Mouse (Mus musculus): ENCODE measurements around the gene Stxbp3. TPM values are rescaled to one million over a fixed set of nuclear protein-coding genes. Genes with fewer than 3 reads are reported as not detected.

Gene Stxbp3
- polyA plus RNA-seq, 2 experiments = 28.4 to 33.0 TPM

- H3K4me1 ChIP-seq (ENCODE audit: control insufficient read depth, insufficient read depth, low read length) = peaks cover 29% of the 10 kb centered on the region
- no peak overlapping the region for H3K4me3 ChIP-seq (replicated peaks; ENCODE audit: low read length)
- H3K4me2 ChIP-seq (replicated peaks; ENCODE audit: low read depth, low read length, severe bottlenecking) = no peak overlapping the region
- no peak for TF ChIP-seq POLR2A (IDR thresholded peaks at IDR 0.05; ENCODE audit: borderline replicate concordance, extremely low read depth, insufficient read depth, insufficient read length)
- peak; percentile 91 for ATAC-seq (ENCODE audit: low FRiP score, low read depth)
- no peaks in the 10 kb centered on the region for H3K9me3 ChIP-seq (ENCODE audit: control insufficient read depth, low read length)
- H3K9ac ChIP-seq (ENCODE audit: low read depth, low read length, severe bottlenecking) = no peak overlapping the region
- H3K27ac ChIP-seq (replicated peaks; ENCODE audit: low read depth, low read length) = peak overlapping the region; percentile 75
- 13% methylated on average over 6 of the region's 6 CpGs for WGBS
- no peaks in the 10 kb centered on the region for H3K27me3 ChIP-seq (ENCODE audit: control insufficient read depth, insufficient read depth, low read length)
- DNase-seq (ENCODE audit: low spot score) = peak; percentile 95
- H3K36me3 ChIP-seq (ENCODE audit: control insufficient read depth, insufficient read depth, low read length) = no peaks in the 10 kb centered on the region
Observed at GRCm38 (mm10) chr3:108770725-108771368, 69.5 kb downstream of the Stxbp3 start.

DNA sequence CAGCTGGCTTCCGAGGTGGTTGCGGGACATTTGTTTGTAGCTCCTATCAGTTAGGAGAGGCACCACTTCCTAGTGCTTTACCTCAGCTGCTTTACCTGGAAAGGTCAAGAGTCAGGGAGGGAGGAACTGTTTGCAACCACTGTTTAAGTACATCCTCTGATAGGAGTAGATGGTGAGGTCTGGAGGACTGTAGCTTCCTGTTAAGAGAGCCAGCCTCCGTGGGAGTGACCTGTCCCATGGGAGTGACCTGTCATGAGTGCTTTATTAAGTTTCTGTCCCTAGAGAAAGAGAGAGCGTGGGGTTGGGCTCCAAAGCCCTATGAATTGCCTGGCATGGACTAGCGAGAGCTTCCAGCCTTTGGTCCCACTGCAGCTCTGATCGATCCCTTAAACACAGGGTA is 70.8 kb downstream of the Stxbp3 start:
- H3K27ac ChIP-seq (replicated peaks; ENCODE audit: low read depth, low read length) = peak overlapping the region; percentile 75
- ATAC-seq (ENCODE audit: low FRiP score, low read depth) (no peak), DNase-seq (ENCODE audit: low spot score) (no peak)

GRCm38 (mm10) chr3:108767416-108767815 is 72.9 kb downstream of the Stxbp3 start:
- DNase-seq (ENCODE audit: low spot score) = no peak
- Histone ChIP-seq H3K27me3 (ENCODE audit: control insufficient read depth, insufficient read depth, low read length) (no peaks in the 10 kb centered on the region), H3K4me2 (replicated peaks; ENCODE audit: low read depth, low read length, severe bottlenecking) (no peak overlapping the region), H3K27ac (replicated peaks; ENCODE audit: low read depth, low read length) (no peak overlapping the region), H3K9ac (ENCODE audit: low read depth, low read length, severe bottlenecking) (no peak overlapping the region), H3K36me3 (ENCODE audit: control insufficient read depth, insufficient read depth, low read length) (no peaks in the 10 kb centered on the region), H3K4me3 (replicated peaks; ENCODE audit: low read length) (no peak overlapping the region), H3K4me1 (ENCODE audit: control insufficient read depth, insufficient read depth, low read length) (peaks cover 36% of the 10 kb centered on the region), H3K9me3 (ENCODE audit: control insufficient read depth, low read length) (no peaks in the 10 kb centered on the region)
- ATAC-seq (ENCODE audit: low FRiP score, low read depth) = no peak
- TF ChIP-seq POLR2A (IDR thresholded peaks at IDR 0.05; ENCODE audit: borderline replicate concordance, extremely low read depth, insufficient read depth, insufficient read length) = no peak
- 70% methylated on average over 10 of the region's 10 CpGs for WGBS

More for the DNA sequence above, 70.8 kb downstream of the Stxbp3 start:
- H3K27me3 ChIP-seq (ENCODE audit: control insufficient read depth, insufficient read depth, low read length) = no peaks in the 10 kb centered on the region
- no peak overlapping the region for H3K4me2 ChIP-seq (replicated peaks; ENCODE audit: low read depth, low read length, severe bottlenecking)
- H3K4me1 ChIP-seq (ENCODE audit: control insufficient read depth, insufficient read depth, low read length) = peaks cover 35% of the 10 kb centered on the region
- no peak overlapping the region for H3K4me3 ChIP-seq (replicated peaks; ENCODE audit: low read length)
- WGBS = 60% methylated on average over 6 of the region's 6 CpGs
- H3K36me3 ChIP-seq (ENCODE audit: control insufficient read depth, insufficient read depth, low read length) = no peaks in the 10 kb centered on the region
- no peak for TF ChIP-seq POLR2A (IDR thresholded peaks at IDR 0.05; ENCODE audit: borderline replicate concordance, extremely low read depth, insufficient read depth, insufficient read length)
- H3K9me3 ChIP-seq (ENCODE audit: control insufficient read depth, low read length) = no peaks in the 10 kb centered on the region
- no peak overlapping the region for H3K9ac ChIP-seq (ENCODE audit: low read depth, low read length, severe bottlenecking)

- H3K9ac ChIP-seq (ENCODE audit: low read depth, low read length, severe bottlenecking) = no peak overlapping the region
- no peak for TF ChIP-seq POLR2A (IDR thresholded peaks at IDR 0.05; ENCODE audit: borderline replicate concordance, extremely low read depth, insufficient read depth, insufficient read length)
- DNase-seq (ENCODE audit: low spot score) (no peak), ATAC-seq (ENCODE audit: low FRiP score, low read depth) (no peak)
- no peak overlapping the region for H3K4me2 ChIP-seq (replicated peaks; ENCODE audit: low read depth, low read length, severe bottlenecking)
- H3K36me3 ChIP-seq (ENCODE audit: control insufficient read depth, insufficient read depth, low read length) = no peaks in the 10 kb centered on the region
- H3K27me3 ChIP-seq (ENCODE audit: control insufficient read depth, insufficient read depth, low read length) = no peaks in the 10 kb centered on the region
- no peak overlapping the region for H3K4me3 ChIP-seq (replicated peaks; ENCODE audit: low read length)
- H3K27ac ChIP-seq (replicated peaks; ENCODE audit: low read depth, low read length) = no peak overlapping the region
- H3K4me1 ChIP-seq (ENCODE audit: control insufficient read depth, insufficient read depth, low read length) = peaks cover 38% of the 10 kb centered on the region
- no peaks in the 10 kb centered on the region for H3K9me3 ChIP-seq (ENCODE audit: control insufficient read depth, low read length)
- WGBS = 87% methylated on average over 7 of the region's 7 CpGs
Observed at GRCm38 (mm10) chr3:108766943-108767342, 73.4 kb downstream of the Stxbp3 start.

DNA sequence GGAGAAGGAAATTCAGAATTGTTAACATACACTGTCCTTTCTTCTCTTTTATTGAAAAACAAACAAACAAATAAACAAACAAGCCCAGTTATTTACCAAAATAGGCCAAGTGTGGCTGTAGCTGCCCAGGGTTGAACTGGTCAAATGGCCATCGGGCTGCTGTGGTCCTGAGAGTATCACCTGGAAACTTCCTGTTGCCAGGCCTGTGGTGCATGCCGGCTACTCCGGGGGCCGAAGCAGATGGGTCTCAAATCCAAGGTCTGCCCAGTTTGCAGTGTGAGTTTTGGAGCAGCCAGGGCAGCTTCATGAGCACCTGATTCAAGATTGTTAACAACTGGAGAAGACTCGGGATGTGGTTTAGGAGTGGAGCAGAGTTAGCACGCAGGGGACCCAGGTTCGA is 74.8 kb downstream of the Stxbp3 start:
- Histone ChIP-seq H3K9ac (ENCODE audit: low read depth, low read length, severe bottlenecking) (no peak overlapping the region), H3K9me3 (ENCODE audit: control insufficient read depth, low read length) (no peaks in the 10 kb centered on the region), H3K36me3 (ENCODE audit: control insufficient read depth, insufficient read depth, low read length) (no peaks in the 10 kb centered on the region), H3K27me3 (ENCODE audit: control insufficient read depth, insufficient read depth, low read length) (no peaks in the 10 kb centered on the region), H3K4me3 (replicated peaks; ENCODE audit: low read length) (no peak overlapping the region), H3K27ac (replicated peaks; ENCODE audit: low read depth, low read length) (no peak overlapping the region), H3K4me2 (replicated peaks; ENCODE audit: low read depth, low read length, severe bottlenecking) (no peak overlapping the region), H3K4me1 (ENCODE audit: control insufficient read depth, insufficient read depth, low read length) (peaks cover 29% of the 10 kb centered on the region)
- no peak for DNase-seq (ENCODE audit: low spot score)
- 81% methylated on average over 7 of the region's 7 CpGs for WGBS
- ATAC-seq (ENCODE audit: low FRiP score, low read depth) = no peak
- TF ChIP-seq POLR2A (IDR thresholded peaks at IDR 0.05; ENCODE audit: borderline replicate concordance, extremely low read depth, insufficient read depth, insufficient read length) = no peak
